ENCODE assay signal across 23 mouse cellular contexts in the genomic region with DNA sequence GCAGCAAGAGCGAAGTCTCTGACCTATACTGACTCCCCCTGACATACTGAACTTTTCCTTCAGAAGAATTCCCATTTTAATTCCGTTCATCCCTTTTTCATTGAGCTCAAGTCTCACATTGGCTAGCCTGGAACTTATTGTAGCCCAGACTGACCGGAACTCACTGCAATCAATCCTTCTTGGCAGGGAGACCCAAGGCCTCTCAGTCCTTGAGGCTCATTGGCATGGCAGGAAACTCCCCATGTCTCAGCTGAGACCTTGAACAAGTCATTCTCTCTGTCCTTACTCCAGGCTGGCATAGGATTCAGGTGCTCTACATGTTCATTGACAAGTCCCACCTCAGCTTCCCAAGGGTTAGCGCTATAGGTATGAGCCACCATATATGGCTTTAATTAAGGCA.
"Had no signal": no experiment of that assay in that cellular context is flagged by ENCODE, and none has a peak within 500 bp of the region (broad histone marks: within the 10 kb centered on the region; RNA-seq: fewer than 3 reads in every experiment).

No protein-coding gene starts in this region.

- H3K27ac ChIP-seq: heart, embryonic 10.5 days; hindbrain, embryonic 10.5 days; hindbrain, embryonic 12.5 days; hindbrain, embryonic 14.5 days; intestine, embryonic 15.5 days; layer of hippocampus, adult 2 months; left cerebral cortex, adult 2 months; limb, embryonic 13.5 days; limb, embryonic 15.5 days; liver, embryonic 12.5 days; liver, embryonic 14.5 days had no signal

- H3K9ac ChIP-seq: heart, embryonic 12.5 days; hindbrain, embryonic 12.5 days; hindbrain, embryonic 14.5 days; intestine, embryonic 15.5 days; limb, embryonic 13.5 days; limb, embryonic 15.5 days; liver, embryonic 12.5 days; liver, embryonic 14.5 days had no signal

- H3K4me3 ChIP-seq: heart, embryonic 10.5 days; heart, embryonic 12.5 days; hindbrain, embryonic 10.5 days; hindbrain, embryonic 12.5 days; intestine, embryonic 15.5 days; layer of hippocampus, adult 2 months; left cerebral cortex, adult 2 months; limb, embryonic 13.5 days; limb, embryonic 15.5 days; liver, embryonic 12.5 days had no signal

- DNase-seq: gastrocnemius, postnatal 14 days; gastrocnemius, postnatal 36 days; heart, adult 11 months; heart, postnatal 10 days; heart, postnatal 4 days; kidney, adult 18-20 months; kidney, adult 8-10 months; kidney, postnatal 10 days; kidney, postnatal 25 days; kidney, postnatal 4 days; left cerebral cortex, postnatal 4 days had no signal

- H3K36me3 ChIP-seq: heart, embryonic 10.5 days; heart, embryonic 12.5 days; hindbrain, embryonic 10.5 days; hindbrain, embryonic 12.5 days; intestine, embryonic 15.5 days; limb, embryonic 13.5 days; limb, embryonic 15.5 days; liver, embryonic 12.5 days had no signal

- H3K4me1 ChIP-seq: heart, embryonic 10.5 days; heart, embryonic 12.5 days; hindbrain, embryonic 10.5 days; hindbrain, embryonic 12.5 days; intestine, embryonic 15.5 days; limb, embryonic 13.5 days; limb, embryonic 15.5 days; liver, embryonic 12.5 days had no signal

- H3K27me3 ChIP-seq: heart, embryonic 12.5 days; hindbrain, embryonic 12.5 days; intestine, embryonic 15.5 days; limb, embryonic 13.5 days; limb, embryonic 15.5 days; liver, embryonic 12.5 days had no signal
